Mouse (Mus musculus) bone marrow, adult 2 months (tissue): ENCODE measurements around the gene Zfp791.

Experiments
- CTCF ChIP-seq: fragments of 200-500 bp; IDR thresholded peaks from 2 replicates; pipeline ENCODE4 v1.5.1; 2011; ENCODE audit warnings: low read length, control low read depth; ENCODE audit not compliant: control insufficient read depth, insufficient read depth
- POLR2A ChIP-seq: fragments of 200-500 bp; IDR thresholded peaks from 2 replicates; pipeline ENCODE4 v1.6.1; 2011; ENCODE audit warnings: low read depth, mild to moderate bottlenecking, control low read depth, low read length, borderline replicate concordance; ENCODE audit not compliant: control insufficient read depth

GRCm38 (mm10) chr8:85132335-85132734 is 9.4 kb upstream of the Zfp791 start:
- no peak for TF ChIP-seq POLR2A
- no peak for TF ChIP-seq CTCF
